Mouse (Mus musculus): Measurements from ENCODE around the gene Csk.

DNA sequence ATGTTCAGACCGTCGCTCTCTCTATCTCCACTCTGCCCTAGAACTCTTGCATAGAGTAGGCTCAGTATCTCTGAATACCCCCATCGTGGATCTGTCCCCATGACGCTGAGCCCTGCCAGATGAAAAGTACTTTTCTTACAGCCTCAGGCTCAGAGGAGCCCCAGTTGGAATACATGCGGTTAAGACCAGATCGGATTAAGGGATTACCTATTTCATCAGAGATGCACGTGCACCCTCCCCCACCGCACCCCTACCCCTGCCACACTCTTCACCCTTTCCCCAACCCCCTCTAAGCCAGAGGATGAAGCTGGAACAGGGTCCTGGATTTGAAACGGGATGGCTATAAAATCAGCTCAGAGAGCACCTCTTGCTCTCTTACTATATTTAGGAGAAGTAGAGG lies 47.9 kb downstream of the Csk start:
- TF ChIP-seq CTCF (conservative IDR thresholded peaks at IDR 0.05; ENCODE audit: insufficient read depth, insufficient read length, low read depth, low read length): no peak
- TF ChIP-seq POLR2A (IDR thresholded peaks at IDR 0.05; ENCODE audit: low read depth, low read length): no peak

Data from kidney, adult 2 months (tissue).